Mouse (Mus musculus) R1 (cell line): ENCODE data around the gene Aph1a.
"Not testable (repeated sequence)": the region's sequence is repeated elsewhere in the genome, so short reads cannot be mapped to it uniquely, and the experiment has no call there.

Source experiments
- DNase-seq: peaks from one replicate; pipeline ENCODE4 v3.0.0-alpha.2; 2018; ENCODE audit warnings: low read depth, low spot score

Aph1a gene

DNA sequence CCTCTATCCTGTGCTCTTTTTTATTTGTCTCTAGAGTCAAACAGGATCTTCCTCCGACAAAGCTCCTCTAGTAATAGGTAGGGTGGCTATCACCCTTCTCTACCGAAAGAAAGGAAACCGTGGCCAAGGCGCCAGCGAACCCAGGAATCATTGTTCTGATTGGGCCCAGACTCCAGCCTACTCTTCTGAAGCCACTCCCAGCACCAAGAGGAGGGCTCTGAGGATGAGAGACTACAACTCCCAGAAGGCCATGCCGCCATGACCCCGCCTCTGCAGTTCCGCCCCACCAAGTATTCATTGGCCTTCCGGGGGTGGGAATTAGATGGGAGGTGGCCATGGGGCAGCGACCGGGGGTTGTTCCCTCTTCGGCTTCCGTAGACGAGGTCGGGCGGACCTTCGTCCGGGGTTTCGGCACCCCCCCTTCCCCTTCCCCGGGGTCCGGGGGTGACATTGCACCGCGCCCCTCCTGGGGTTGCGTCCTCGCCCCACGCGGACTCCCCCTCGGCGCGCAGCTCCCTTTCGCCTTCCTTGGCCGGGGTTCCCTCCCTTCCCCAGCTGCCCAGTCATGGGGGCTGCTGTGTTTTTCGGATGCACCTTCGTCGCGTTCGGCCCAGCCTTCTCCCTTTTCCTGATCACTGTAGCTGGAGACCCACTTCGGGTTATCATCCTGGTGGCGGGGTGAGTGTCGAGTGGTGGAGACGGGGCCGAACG is at the start of gene Aph1a:
Aph1a (plus strand) TSS at position 364 of the 711 bp plus-strand sequence.
- DNase-seq = peak; percentile 99

DNA sequence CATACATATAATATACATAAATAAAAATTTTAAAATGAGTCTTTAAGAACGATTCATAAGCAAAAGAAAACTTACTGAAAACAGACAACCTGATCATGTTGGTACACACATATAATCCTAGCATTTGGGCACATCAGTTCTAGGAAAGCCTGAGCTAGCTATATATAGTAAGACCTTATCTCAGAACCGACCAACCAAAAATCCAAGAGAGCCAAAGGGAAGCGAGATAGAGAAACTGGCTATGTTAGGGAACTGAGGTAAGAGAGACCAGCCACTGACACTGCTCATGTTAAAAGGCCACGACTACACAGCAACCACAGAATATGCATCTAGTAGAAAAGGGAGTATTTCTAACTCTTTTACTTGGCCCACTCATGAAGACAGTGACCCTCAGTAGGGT is 43.2 kb upstream of the Aph1a start:
- DNase-seq = no peak

DNA sequence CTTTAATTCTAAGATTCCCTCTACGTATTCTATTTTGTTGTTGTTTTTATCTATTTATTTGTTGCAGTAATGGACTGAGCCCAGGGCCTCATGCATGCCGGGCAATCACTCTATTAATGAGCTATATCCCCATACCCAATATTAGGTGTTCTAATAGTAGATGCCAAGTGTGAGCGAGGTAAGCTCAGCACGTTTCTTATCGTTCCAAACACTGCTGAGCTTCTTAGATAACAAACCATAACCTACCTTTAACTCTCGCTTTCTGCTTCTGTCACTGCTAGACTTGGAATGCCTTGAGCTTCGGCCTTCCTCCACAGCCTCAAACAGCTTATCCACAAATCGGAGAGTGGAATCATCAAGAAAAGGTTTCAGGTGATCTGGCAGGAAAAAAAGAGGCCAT is 42.5 kb upstream of the Aph1a start:
- DNase-seq = no peak

DNA sequence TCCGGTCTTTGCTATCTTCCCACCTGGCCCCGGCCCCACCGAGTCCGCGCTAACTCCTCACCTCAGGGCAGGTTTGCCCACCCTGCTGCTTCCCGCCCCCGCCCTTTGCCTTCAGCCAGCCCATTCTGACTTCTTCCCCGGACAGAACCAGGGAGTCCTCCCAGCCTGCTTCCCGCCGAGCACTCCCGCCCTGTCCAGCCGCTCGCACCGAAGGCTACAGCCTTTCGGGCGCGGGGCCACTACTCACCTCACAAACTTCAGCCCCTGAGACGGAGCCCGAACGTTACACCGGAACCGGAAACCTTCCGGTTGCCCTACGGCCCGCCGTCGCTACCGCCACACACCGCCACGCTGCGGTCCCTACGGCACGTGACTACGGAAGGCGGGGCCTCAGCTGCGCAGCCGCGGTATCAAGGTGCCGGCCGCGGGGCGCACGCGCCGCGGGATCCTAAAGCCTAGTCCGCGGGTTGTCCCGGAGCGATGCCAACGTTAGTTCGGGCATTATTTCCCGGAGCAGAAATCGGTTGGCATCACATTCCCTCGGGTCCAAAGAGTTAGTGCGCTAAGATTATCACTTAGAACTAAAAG is 38.2 kb upstream of the Aph1a start, which contains the start of gene Prpf3:
Prpf3 (minus strand) TSS at position 384 of the 588 bp plus-strand sequence.
- DNase-seq = peak; percentile 89

GRCm38 (mm10) chr3:95856115-95856514 is 37.7 kb upstream of the Aph1a start:
- no peak for DNase-seq

GRCm38 (mm10) chr3:95857050-95857449 is 36.7 kb upstream of the Aph1a start:
- not testable (repeated sequence) for DNase-seq

DNA sequence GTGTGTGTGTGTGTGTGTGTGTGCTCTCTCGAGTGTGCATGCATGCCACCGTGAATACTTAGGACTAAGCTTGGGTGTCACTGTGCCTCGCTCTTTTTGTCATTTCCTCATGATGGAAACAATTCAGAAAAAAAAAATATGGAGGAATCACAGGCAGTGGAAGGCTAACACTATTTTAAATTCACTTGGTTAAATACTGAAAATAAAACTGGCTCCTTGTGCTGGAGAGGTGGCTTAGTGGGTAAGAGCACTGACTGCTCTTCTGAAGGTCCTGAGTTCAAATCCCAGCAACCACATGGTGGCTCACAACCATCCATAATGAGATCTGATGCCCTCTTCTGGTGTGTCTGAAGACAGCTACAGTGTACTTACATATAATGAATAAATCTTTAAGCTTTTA is 35.5 kb upstream of the Aph1a start:
- DNase-seq = not testable (repeated sequence)

DNA sequence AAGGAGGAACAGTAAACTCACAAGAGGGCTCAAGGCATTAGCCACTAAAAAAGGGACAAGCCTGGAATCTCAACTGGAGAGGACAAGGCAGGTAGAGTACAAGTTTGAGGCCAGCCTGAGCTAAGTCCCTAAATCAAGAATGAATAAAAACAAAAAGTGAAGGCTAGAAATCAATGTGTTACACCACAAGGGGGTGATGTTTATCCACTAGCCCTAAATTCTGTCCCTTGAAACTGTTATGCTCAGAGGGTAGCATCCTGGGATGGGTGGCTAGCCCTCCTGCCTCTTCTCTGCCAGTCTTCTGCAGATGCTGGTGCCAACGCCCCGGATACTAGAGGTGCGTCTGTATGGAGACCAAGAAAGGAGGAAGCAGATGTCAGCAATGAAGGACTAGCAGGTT is 33.4 kb upstream of the Aph1a start:
- DNase-seq = peak; percentile 61

GRCm38 (mm10) chr3:95861216-95861615 is 32.6 kb upstream of the Aph1a start:
- DNase-seq = peak; percentile 69

GRCm38 (mm10) chr3:95861796-95862195 is 32.0 kb upstream of the Aph1a start:
- DNase-seq = peak; percentile 95

GRCm38 (mm10) chr3:95863578-95863977 is 30.2 kb upstream of the Aph1a start:
- DNase-seq = peak; percentile 47

DNA sequence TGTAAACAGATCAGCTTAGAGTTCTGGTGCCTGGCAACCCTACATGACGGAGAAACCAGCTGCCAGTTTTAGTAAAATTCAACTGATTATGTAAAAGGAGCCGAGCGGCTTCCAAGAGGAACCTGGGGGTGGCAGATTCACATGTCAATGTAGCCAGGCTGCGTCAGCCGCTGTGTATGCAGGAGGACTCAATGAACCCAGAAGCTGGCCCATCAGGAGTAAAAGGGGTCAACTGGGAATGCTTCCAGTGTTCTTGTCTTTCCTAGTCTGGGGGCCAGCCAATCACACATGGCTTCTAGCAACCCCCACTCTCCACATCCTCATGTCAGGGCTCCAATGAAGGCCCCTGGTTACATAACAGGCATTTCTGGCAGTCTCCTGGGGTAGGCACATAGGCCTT is 28.7 kb upstream of the Aph1a start:
- DNase-seq = no peak

DNA sequence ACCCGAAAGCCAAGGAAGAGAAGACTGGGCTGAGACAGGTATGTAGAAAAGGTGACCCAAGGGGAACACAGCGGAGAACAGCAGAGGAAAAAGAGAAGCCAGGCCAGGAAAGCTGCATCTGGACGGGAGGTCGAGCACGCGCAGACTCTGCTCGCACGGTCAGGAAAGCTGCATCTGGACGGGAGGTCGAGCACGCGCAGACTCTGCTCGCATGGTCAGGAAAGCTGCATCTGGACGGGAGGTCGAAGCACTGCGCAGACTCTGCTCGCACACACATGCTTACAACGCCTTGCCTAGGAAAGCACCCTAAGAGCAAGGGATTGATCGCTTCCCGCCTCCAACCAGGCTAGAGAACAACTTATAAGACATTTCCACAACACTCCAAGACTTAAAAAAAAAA is 28.2 kb upstream of the Aph1a start:
- peak; percentile 65 for DNase-seq

DNA sequence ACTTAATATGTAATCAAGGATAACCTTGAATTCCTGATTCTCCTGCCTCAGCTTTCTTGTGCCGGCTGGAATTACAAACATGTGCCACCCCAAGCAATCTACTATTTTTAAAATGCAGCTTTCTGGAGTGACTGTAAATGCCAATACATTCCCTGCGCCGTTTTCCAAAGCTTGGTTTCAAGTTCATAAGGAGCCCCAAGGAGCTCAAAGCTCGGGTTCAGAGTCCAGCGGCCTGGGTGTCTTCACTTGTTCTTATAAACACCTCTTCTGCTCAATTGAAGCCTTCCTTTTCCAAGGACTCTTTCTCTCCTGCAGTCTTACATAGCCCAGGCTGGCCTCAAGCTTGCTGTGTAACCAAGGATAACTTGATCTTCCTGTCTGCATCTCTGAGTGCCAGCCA is 27.7 kb upstream of the Aph1a start:
- no peak for DNase-seq

GRCm38 (mm10) chr3:95867408-95867807 is 26.4 kb upstream of the Aph1a start:
- no peak for DNase-seq

DNA sequence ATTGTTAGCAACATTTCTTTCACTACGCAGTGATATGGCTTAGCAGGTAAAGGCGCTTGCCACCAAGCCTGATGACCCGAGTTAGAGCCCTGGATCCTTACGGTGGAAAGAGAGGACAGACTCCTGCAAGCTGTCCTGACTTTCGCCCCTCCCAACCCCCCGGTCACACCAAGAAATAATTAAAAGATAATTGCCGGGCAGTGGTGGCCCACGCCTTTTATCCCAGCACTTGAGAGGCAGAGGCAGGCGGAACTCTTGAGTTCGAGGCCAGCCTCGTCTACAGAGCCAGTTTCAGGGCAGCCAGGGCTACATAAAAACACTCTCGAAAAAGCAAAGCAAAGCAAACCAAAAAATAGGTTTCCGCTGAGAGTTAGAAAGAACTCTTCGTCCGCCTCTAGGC is 22.8 kb upstream of the Aph1a start:
- DNase-seq = no peak

- peak; percentile 93 for DNase-seq
These were observed 22.3 kb upstream of the Aph1a start, which contains the start of gene Mrps21 for GRCm38 (mm10) chr3:95871392-95871867. Mrps21 (minus strand) TSS chr3:95871519.

GRCm38 (mm10) chr3:95872048-95872447 is 21.7 kb upstream of the Aph1a start:
- DNase-seq = no peak

DNA sequence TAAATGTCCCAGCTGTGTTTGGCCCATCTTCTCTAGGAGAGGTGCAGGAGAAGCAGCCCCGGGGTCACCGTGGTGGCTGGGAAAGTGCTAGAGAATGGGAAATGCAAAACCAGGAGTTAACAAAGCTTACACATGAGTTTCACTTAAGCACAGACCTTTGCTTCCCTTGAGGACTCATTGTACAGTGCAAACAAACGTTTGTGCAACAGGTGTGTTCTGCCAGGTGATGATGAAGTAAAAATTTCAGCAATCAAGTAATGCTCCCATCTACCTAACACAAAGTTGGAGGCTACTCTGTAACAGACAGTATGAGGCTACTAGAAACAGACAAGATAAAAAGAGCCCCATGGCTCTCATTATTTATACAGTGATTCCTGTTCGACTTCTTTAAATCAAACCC is 14.7 kb upstream of the Aph1a start:
- no peak for DNase-seq

GRCm38 (mm10) chr3:95881979-95882815 is 11.6 kb upstream of the Aph1a start, which contains the start of gene Ciart:
Ciart (minus strand) TSS chr3:95882251.
- peak; percentile 99 for DNase-seq

DNA sequence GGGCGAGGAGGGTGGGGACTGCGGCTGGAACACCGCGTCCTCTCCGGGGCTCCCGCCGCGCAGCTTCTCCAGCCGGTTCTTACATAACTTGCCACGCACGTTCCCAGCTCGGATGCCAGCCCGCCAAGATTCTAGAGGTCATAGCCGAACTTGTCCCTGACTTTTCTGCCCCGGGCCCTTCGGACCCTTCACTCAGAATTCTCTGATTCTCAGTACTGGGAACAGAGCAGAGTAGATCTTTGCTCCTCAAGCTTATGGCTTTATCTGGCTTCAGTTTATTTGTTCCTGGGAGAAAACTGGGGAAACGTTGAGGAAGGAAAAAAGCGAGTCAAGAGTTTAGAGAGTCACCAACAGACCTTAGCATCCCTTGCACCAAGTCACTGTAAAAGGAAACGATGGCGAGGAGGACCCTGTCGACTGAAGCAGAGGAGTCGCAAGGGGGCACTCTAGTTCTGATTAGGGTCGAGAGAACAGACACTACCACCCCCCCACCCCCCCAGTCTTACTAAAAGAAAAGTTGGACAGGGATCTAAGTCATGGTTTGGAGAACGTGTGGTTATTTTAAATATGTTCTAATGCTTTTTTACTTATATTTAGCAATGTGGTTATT is 10.8 kb upstream of the Aph1a start:
- peak; percentile 59 for DNase-seq

DNA sequence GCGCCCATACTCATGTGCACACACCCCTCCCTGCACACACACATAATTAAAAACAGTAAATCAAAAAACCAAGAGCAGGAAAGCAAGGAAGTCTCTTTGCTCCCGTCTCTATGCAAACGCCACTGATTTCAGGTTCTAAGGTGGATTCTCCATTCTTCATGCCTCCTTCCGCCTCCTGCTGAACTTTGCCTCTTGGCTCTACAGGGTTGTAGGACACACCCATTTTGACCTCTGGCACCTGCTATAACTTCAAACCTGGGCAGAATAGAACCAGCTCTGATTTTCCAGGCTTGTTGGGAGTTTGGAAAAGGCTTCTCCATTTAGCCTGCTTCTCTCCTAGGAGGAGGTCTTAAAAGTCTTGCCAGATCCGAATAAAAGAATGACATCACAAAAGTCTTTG is 9.4 kb upstream of the Aph1a start:
- no peak for DNase-seq
